In genomic region chr9:118928007-118928406, GRCm38 (mm10) we compare ENCODE assay signal across 9 mouse cellular contexts. TPM values are rescaled to one million over a fixed set of nuclear protein-coding genes. Genes with fewer than 3 reads are reported as not detected.
A peak's percentile ranks its signal among the peaks of the same experiment; 100 is the strongest.
DNase-seq lines count a peak whose midpoint lies in the region; ATAC-seq and TF ChIP-seq lines count a peak whose summit lies in the region.
"Had no signal": no experiment of that assay in that cellular context is flagged by ENCODE, and none has a peak within 500 bp of the region (broad histone marks: within the 10 kb centered on the region; RNA-seq: fewer than 3 reads in every experiment).

No protein-coding gene starts in this region.

- no peaks in the 10 kb centered on the region for H3K9me3 ChIP-seq in forebrain, embryonic 15.5 days
- H3K9me3 ChIP-seq in limb, embryonic 11.5 days (ENCODE audit: control insufficient read depth, low read length), result no peaks in the 10 kb centered on the region
- H3K9me3 ChIP-seq in neural tube, embryonic 14.5 days (ENCODE audit: control insufficient read depth, low read length), result no peaks in the 10 kb centered on the region

- ATAC-seq in forebrain, embryonic 15.5 days (replicated peaks), result no peak
- no peak for ATAC-seq in limb, embryonic 11.5 days (ENCODE audit: insufficient number of reproducible peaks, low FRiP score, low TSS enrichment, low read depth)
- no peak for ATAC-seq in neural tube, embryonic 14.5 days (ENCODE audit: low read depth)
- ATAC-seq: inflammation-experienced regulatory T-cells, adult 6 months had no signal

- peak overlapping the region; percentile 92 for H3K27ac ChIP-seq in left cerebral cortex, adult 2 months
- no peak overlapping the region for H3K27ac ChIP-seq in forebrain, embryonic 15.5 days (replicated peaks)
- no peak overlapping the region for H3K27ac ChIP-seq in limb, embryonic 11.5 days (replicated peaks; ENCODE audit: low read depth, low read length)
- H3K27ac ChIP-seq in neural tube, embryonic 14.5 days (ENCODE audit: low read depth, low read length), result no peak overlapping the region

- H3K4me1 ChIP-seq in forebrain, embryonic 15.5 days, result peaks cover 31% of the 10 kb centered on the region
- H3K4me1 ChIP-seq in limb, embryonic 11.5 days (ENCODE audit: control insufficient read depth, insufficient read depth, low read length), result peaks cover 29% of the 10 kb centered on the region
- H3K4me1 ChIP-seq in neural tube, embryonic 14.5 days (ENCODE audit: control insufficient read depth, insufficient read depth, low read length), result peaks cover 16% of the 10 kb centered on the region

- H3K27me3 ChIP-seq in forebrain, embryonic 15.5 days, result no peaks in the 10 kb centered on the region
- H3K27me3 ChIP-seq in limb, embryonic 11.5 days (ENCODE audit: control insufficient read depth, insufficient read depth, low read length), result no peaks in the 10 kb centered on the region
- H3K27me3 ChIP-seq in neural tube, embryonic 14.5 days (ENCODE audit: control insufficient read depth, insufficient read depth, low read length), result no peaks in the 10 kb centered on the region

- H3K4me3 ChIP-seq in left cerebral cortex, adult 2 months, result peak overlapping the region; percentile 53
- peak overlapping the region; percentile 75 for H3K4me3 ChIP-seq in forebrain, embryonic 15.5 days
- peak overlapping the region; percentile 73; the same call in 1 of the 2 replicates for H3K4me3 ChIP-seq in limb, embryonic 11.5 days (ENCODE audit: low read depth, low read length)
- H3K4me3 ChIP-seq in neural tube, embryonic 14.5 days (ENCODE audit: low read depth, low read length), result peak overlapping the region; percentile 77; the same call in 1 of the 2 replicates

- peak overlapping the region; percentile 84 for H3K9ac ChIP-seq in forebrain, embryonic 15.5 days (replicated peaks)
- no peak overlapping the region for H3K9ac ChIP-seq in limb, embryonic 11.5 days (ENCODE audit: low read length)
- 0 out of 2 replicates have a peak overlapping the region, but pooled peaks have one; percentile 16 for H3K9ac ChIP-seq in neural tube, embryonic 14.5 days (replicated peaks; ENCODE audit: low read depth, low read length)

- DNase-seq in left cerebral cortex, adult 2 months (ENCODE audit: extremely low spot score in 1 of 2, low spot score in 2 of 2), result no peak
- no peak for DNase-seq in left cerebral cortex, postnatal 14 days (ENCODE audit: low spot score in 2 of 2)
- DNase-seq in limb, embryonic 11.5 days (ENCODE audit: low spot score), result no peak
- no peak for DNase-seq in left cerebral cortex, adult 9 months (ENCODE audit: low spot score in 2 of 2)
- no peak for DNase-seq in right cerebral cortex, postnatal 14 days
- DNase-seq in cerebellum, adult 9-10 months, result no peak

- TF ChIP-seq CTCF in left cerebral cortex, adult 2 months (IDR thresholded peaks at IDR 0.05), result no peak

- H3K36me3 ChIP-seq in forebrain, embryonic 15.5 days, result no peaks in the 10 kb centered on the region
- no peaks in the 10 kb centered on the region for H3K36me3 ChIP-seq in limb, embryonic 11.5 days (ENCODE audit: control insufficient read depth, insufficient read depth, low read length)
- no peaks in the 10 kb centered on the region for H3K36me3 ChIP-seq in neural tube, embryonic 14.5 days (ENCODE audit: control insufficient read depth, insufficient read depth, low read length)

- peak overlapping the region; percentile 92 for H3K4me2 ChIP-seq in forebrain, embryonic 15.5 days (replicated peaks)
- peak overlapping the region; percentile 95 for H3K4me2 ChIP-seq in limb, embryonic 11.5 days (ENCODE audit: low read depth, severe bottlenecking)
- H3K4me2 ChIP-seq in neural tube, embryonic 14.5 days (ENCODE audit: low read depth, low read length), result peak overlapping the region; percentile 98

- intact Hi-C loops in left cerebral cortex, adult 2 months (cut with DNase I), result loop anchor here (10.0 kb wide), 1 partner anchor 397 kb away; the partner anchor contains the start of gene Oxsr1
- intact Hi-C loops in left cerebral cortex, postnatal 14 days (cut with DNase I), result loop anchor here (5.0 kb wide), 2 partner anchors 64 to 79 kb away; no protein-coding TSS in a partner anchor

- WGBS in forebrain, embryonic 15.5 days, result 56% methylated on average over 2 of the region's 2 CpGs
- WGBS in limb, embryonic 11.5 days, result 51% methylated on average over 2 of the region's 2 CpGs
- 57% methylated on average over 2 of the region's 2 CpGs for WGBS in neural tube, embryonic 14.5 days

RNA-seq across cellular contexts. Expression of gene Ctdspl, which starts 1.8 kb away (rescaled TPM):
- 10 to 100 TPM; 33.9 to 37.5 TPM for total RNA-seq in left cerebral cortex, adult 2 months (2021)
- 10 to 100 TPM; 31.5 to 36.6 TPM for total RNA-seq in left cerebral cortex, postnatal 14 days (2021)
- polyA plus RNA-seq in forebrain, embryonic 15.5 days (2015; fragmentation: Nextera tagmentation; extraction: Ambion mirVana), result 5.6 and 7.7 TPM in 2 replicates
- polyA plus RNA-seq in limb, embryonic 11.5 days (2014; fragmentation: Nextera tagmentation; extraction: Ambion mirVana), result 13.6 and 13.9 TPM in 2 replicates
- 9.8 and 11.1 TPM in 2 replicates for polyA plus RNA-seq in neural tube, embryonic 14.5 days (2014; fragmentation: Nextera tagmentation; extraction: Ambion mirVana)
